Mouse (Mus musculus) forebrain, postnatal 0 days (tissue): ENCODE results near the gene Ncor2. TPM values are rescaled to one million over a fixed set of nuclear protein-coding genes. Genes with fewer than 3 reads are reported as not detected.

ENCODE experiments used
- ATAC-seq: fragments of 200-750 bp; cut with Nextera tagmentation; 2 replicates; pipeline ENCODE4 v1.8.0; 2017; ENCODE audit warnings: mild to moderate bottlenecking, moderate library complexity
- DNase-seq: peaks from one replicate; pipeline ENCODE4 v3.0.0-alpha.2; 2015
- H3K27ac ChIP-seq: fragments of 300-500 bp; sonication (generic); 2 replicates; pipeline ENCODE4 v1.5.1; 2014; ENCODE audit warnings: low read depth, mild to moderate bottlenecking, antibody characterized with exemption, low read length, moderate library complexity, mixed read lengths
- H3K27me3 ChIP-seq: fragments of 300-500 bp; sonication (generic); 2 replicates; pipeline ENCODE4 v1.6.1; 2014; ENCODE audit warnings: mild to moderate bottlenecking, low read length, mixed read lengths; ENCODE audit not compliant: insufficient read depth
- H3K36me3 ChIP-seq: fragments of 300-500 bp; sonication (generic); 2 replicates; pipeline ENCODE4 v1.6.1; 2014; ENCODE audit warnings: mild to moderate bottlenecking, moderate library complexity; ENCODE audit not compliant: insufficient read depth
- H3K4me1 ChIP-seq: fragments of 300-500 bp; sonication (generic); 2 replicates; pipeline ENCODE4 v1.6.1; 2014; ENCODE audit warnings: antibody characterized with exemption; ENCODE audit not compliant: insufficient read depth
- H3K4me2 ChIP-seq: fragments of 300-500 bp; sonication (generic); 2 replicates; pipeline ENCODE4 v1.6.1; 2014; ENCODE audit warnings: low read depth, mild to moderate bottlenecking, moderate library complexity
- H3K4me3 ChIP-seq: fragments of 300-500 bp; sonication (generic); 2 replicates; pipeline ENCODE4 v1.5.1; 2014; ENCODE audit warnings: low read depth, low read length, mixed read lengths
- H3K9ac ChIP-seq: fragments of 300-500 bp; sonication (generic); 2 replicates; pipeline ENCODE4 v1.6.1; 2014; ENCODE audit warnings: mild to moderate bottlenecking
- H3K9me3 ChIP-seq: fragments of 300-500 bp; sonication (generic); 2 replicates; pipeline ENCODE4 v1.6.1; 2016; ENCODE audit warnings: low read length
- CTCF ChIP-seq: sonication (generic); IDR thresholded peaks from 2 replicates; pipeline ENCODE4 v1.5.1; 2016; ENCODE audit warnings: antibody characterized with exemption, control low read depth, low read depth
- WGBS: fragments of 180-500 bp; shearing (Covaris S2); extraction: QIAGEN DNeasy Blood & Tissue Kit; methylation state at CpG from one replicate; pipeline ENCODE4 v1.1.7; 2014; 5-methylcytosine and 5-hydroxymethylcytosine counted together
- polyA plus RNA-seq: library from polyadenylated mRNA; unstranded; fragments of >200 nt; fragmentation: Nextera tagmentation; extraction: Ambion mirVana; gene quantifications from 2 replicates; pipeline ENCODE4 v1.2.1, GENCODE M21; 2015
- total RNA-seq: library from RNA; depleted of rRNA; stranded (reverse); fragments of >200 nt; gene quantifications from 2 replicates; pipeline ENCODE4 v1.2.3, GENCODE M21; 2014

Ncor2 gene
- total and polyA plus RNA-seq, 2 experiments from 2014 or later: 12.7 to 16.8 TPM

- no peaks in the 10 kb centered on the region for H3K27me3 ChIP-seq
- ATAC-seq: no peak
- H3K4me3 ChIP-seq: no peak overlapping the region
- 93% methylated on average over 5 of the region's 5 CpGs for WGBS
- H3K9me3 ChIP-seq: no peaks in the 10 kb centered on the region
- TF ChIP-seq CTCF: no peak
- no peak for DNase-seq
- H3K9ac ChIP-seq: no peak overlapping the region
- peaks cover 42% of the 10 kb centered on the region for H3K36me3 ChIP-seq
- no peak overlapping the region for H3K27ac ChIP-seq
- H3K4me1 ChIP-seq: no peaks in the 10 kb centered on the region
- no peak overlapping the region for H3K4me2 ChIP-seq
Observed at GRCm38 (mm10) chr5:125099785-125100350, 79.2 kb downstream of the Ncor2 start.

DNA sequence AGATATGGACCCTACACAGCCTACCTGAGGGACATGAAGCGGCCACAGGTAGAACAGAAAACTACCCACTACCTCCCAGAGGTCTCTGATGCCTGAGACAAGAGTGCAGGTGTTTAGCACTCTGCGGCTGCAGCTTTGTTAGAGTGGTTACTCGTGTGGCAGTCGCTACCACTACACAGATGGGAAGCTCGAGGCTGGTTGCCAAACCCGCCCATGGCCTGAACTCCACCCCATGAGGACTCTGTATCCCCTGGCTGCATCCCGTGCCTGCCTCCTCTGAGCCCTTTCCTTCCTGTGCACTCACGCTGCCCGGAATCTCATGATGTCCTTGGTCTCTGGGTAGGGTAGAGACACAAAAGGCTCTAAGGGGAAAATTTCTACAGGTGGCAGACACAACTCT is 80.3 kb downstream of the Ncor2 start:
- H3K36me3 ChIP-seq: peaks cover 39% of the 10 kb centered on the region

DNA sequence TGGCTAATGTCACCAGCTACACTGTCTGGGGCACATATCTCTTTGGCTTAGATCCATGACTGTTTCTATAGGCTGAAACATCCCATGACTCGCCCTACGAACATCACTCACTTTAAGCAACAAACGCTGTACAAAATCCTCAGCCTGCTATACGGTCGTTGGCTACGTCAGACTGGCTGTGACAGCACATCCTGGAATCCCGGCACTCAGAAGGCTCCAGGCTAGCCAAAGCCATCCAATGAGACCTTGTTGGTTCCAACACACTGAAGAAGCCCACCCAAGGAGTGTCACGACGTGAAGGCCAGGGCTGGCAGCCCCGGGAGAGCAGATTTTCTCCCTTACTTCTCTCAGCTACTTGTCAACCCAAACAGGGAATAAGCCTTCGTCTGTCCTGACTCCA is 82.7 kb downstream of the Ncor2 start:
- TF ChIP-seq CTCF: no peak
- ATAC-seq (0 out of 2 replicates have a peak, but pooled peaks have one; percentile 18), DNase-seq (no peak)
- Histone ChIP-seq H3K9me3 (no peaks in the 10 kb centered on the region), H3K27ac (no peak overlapping the region), H3K4me3 (no peak overlapping the region), H3K36me3 (peaks cover 37% of the 10 kb centered on the region), H3K4me1 (no peaks in the 10 kb centered on the region), H3K4me2 (no peak overlapping the region), H3K27me3 (no peaks in the 10 kb centered on the region), H3K9ac (no peak overlapping the region)
- 71% methylated on average over 11 of the region's 11 CpGs for WGBS

More for the DNA sequence above, 80.3 kb downstream of the Ncor2 start:
- no peaks in the 10 kb centered on the region for H3K4me1 ChIP-seq
- H3K9me3 ChIP-seq: no peaks in the 10 kb centered on the region
- WGBS: 83% methylated on average over 9 of the region's 9 CpGs
- H3K27me3 ChIP-seq: no peaks in the 10 kb centered on the region
- DNase-seq (no peak), ATAC-seq (no peak)
- H3K27ac ChIP-seq: no peak overlapping the region
- H3K9ac ChIP-seq: no peak overlapping the region
- no peak for TF ChIP-seq CTCF
- no peak overlapping the region for H3K4me2 ChIP-seq
- H3K4me3 ChIP-seq: no peak overlapping the region

- no peak for DNase-seq
Observed at GRCm38 (mm10) chr5:125095525-125096175, 83.4 kb downstream of the Ncor2 start.

DNA sequence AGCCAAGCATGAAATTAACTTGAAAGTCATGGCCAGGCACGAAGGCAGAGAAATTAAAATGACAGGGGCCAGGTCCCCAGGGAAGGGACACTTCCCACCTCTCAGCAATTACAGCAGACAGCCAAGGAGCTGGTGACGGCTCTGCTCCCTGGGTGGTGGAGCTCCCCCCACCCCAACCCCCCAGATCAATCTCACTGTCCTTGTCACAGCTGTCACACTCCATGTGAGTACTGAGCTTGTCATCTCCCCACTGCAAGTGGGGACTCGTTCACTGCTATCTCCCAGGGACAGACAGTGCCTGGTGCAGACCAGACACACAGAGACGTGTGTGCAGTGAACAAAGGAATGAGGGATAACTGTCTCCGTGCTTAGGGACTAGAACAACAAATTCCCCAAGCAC is 85.2 kb downstream of the Ncor2 start:
- peaks cover 61% of the 10 kb centered on the region for H3K36me3 ChIP-seq
- 52% methylated on average over 5 of the region's 5 CpGs for WGBS
- TF ChIP-seq CTCF: no peak
- H3K4me3 ChIP-seq: no peak overlapping the region
- peak; percentile 58 for ATAC-seq
- H3K9me3 ChIP-seq: no peaks in the 10 kb centered on the region
- no peak overlapping the region for H3K9ac ChIP-seq
- no peak for DNase-seq
- no peak overlapping the region for H3K4me2 ChIP-seq
- no peaks in the 10 kb centered on the region for H3K4me1 ChIP-seq
- H3K27ac ChIP-seq: no peak overlapping the region
- no peaks in the 10 kb centered on the region for H3K27me3 ChIP-seq

More at GRCm38 (mm10) chr5:125095525-125096175, 83.4 kb downstream of the Ncor2 start:
- H3K9me3 ChIP-seq: no peaks in the 10 kb centered on the region
- no peak for ATAC-seq
- no peak for TF ChIP-seq CTCF
- H3K36me3 ChIP-seq: peaks cover 43% of the 10 kb centered on the region
- WGBS: 81% methylated on average over 14 of the region's 14 CpGs
- no peaks in the 10 kb centered on the region for H3K4me1 ChIP-seq
- no peaks in the 10 kb centered on the region for H3K27me3 ChIP-seq
- no peak overlapping the region for H3K4me2 ChIP-seq
- H3K4me3 ChIP-seq: no peak overlapping the region
- H3K27ac ChIP-seq: no peak overlapping the region
- no peak overlapping the region for H3K9ac ChIP-seq

GRCm38 (mm10) chr5:125088076-125088475 is 90.9 kb downstream of the Ncor2 start:
- DNase-seq (no peak), ATAC-seq (no peak)
- 81% methylated on average over 6 of the region's 6 CpGs for WGBS
- TF ChIP-seq CTCF: no peak
- H3K9ac ChIP-seq: no peak overlapping the region
- no peaks in the 10 kb centered on the region for H3K4me1 ChIP-seq
- no peak overlapping the region for H3K4me2 ChIP-seq
- no peaks in the 10 kb centered on the region for H3K27me3 ChIP-seq
- H3K4me3 ChIP-seq: no peak overlapping the region
- H3K9me3 ChIP-seq: no peaks in the 10 kb centered on the region
- no peak overlapping the region for H3K27ac ChIP-seq
- peaks cover 85% of the 10 kb centered on the region for H3K36me3 ChIP-seq

DNA sequence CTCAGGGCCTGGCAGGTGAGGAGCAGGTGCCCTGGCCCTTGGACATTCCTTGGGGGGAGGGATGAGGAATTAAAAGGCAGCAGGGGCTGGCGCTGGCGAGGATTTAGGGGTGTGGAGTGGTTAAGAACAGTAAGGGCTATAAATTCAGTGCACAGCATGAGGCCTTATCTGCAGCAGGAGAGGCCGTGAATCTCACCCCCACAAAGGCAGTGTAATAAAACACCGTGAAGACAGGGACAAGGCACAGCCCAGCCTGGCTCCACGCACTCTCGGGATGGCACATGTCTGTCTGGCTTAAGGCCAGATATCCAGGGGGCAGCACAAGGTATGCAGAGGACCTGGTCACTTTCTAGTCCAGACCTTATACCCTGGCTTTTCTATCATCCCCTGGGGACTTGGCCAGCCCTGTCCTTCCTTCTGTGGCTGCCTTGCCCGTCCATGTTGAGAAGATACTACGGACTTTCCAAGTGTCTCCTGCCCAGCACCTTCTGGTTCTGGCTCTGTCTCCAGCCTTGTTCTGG is 93.9 kb downstream of the Ncor2 start:
- DNase-seq (no peak), ATAC-seq (no peak)
- H3K4me3 ChIP-seq: no peak overlapping the region
- WGBS: 71% methylated on average over 8 of the region's 8 CpGs
- peaks cover 89% of the 10 kb centered on the region for H3K36me3 ChIP-seq
- TF ChIP-seq CTCF: no peak
- H3K27me3 ChIP-seq: no peaks in the 10 kb centered on the region
- no peaks in the 10 kb centered on the region for H3K9me3 ChIP-seq
- no peaks in the 10 kb centered on the region for H3K4me1 ChIP-seq
- H3K4me2 ChIP-seq: no peak overlapping the region
- no peak overlapping the region for H3K9ac ChIP-seq
- H3K27ac ChIP-seq: no peak overlapping the region
